Mouse (Mus musculus) G1E (cell line): ENCODE measurements around the gene Sstr3. TPM values are rescaled to one million over a fixed set of nuclear protein-coding genes. Genes with fewer than 3 reads are reported as not detected.

Source experiments
- ATAC-seq: 2 replicates; pipeline ENCODE4 v1.8.0; 2016; ENCODE audit warnings: mild to moderate bottlenecking; ENCODE audit not compliant: insufficient number of reproducible peaks, poor library complexity, low FRiP score, severe bottlenecking; ENCODE audit errors: extremely low read depth
- DNase-seq: peaks from one replicate; pipeline ENCODE4 v3.0.0; 2012; ENCODE audit warnings: low spot score
- H3K27me3 ChIP-seq: 2 replicates; pipeline ENCODE4 v1.6.1; 2012; ENCODE audit warnings: mild to moderate bottlenecking, low read length, inconsistent platforms; ENCODE audit not compliant: insufficient read depth
- H3K36me3 ChIP-seq: replicated peaks from 2 replicates; pipeline ENCODE3; 2012; ENCODE audit warnings: mild to moderate bottlenecking, inconsistent platforms
- H3K4me1 ChIP-seq: 2 replicates; pipeline ENCODE4 v1.6.1; 2012; ENCODE audit warnings: low read depth, low read length, inconsistent platforms, mixed read lengths; ENCODE audit not compliant: insufficient read depth
- H3K4me3 ChIP-seq: 2 replicates; pipeline ENCODE4 v1.5.1; 2012; ENCODE audit warnings: low read depth, mild to moderate bottlenecking, inconsistent platforms, low read length, moderate library complexity, mixed read lengths
- H3K9me3 ChIP-seq: replicated peaks from 2 replicates; pipeline ENCODE4 v1.6.1; 2012; ENCODE audit warnings: inconsistent platforms
- CTCF ChIP-seq: IDR thresholded peaks from 2 replicates; pipeline ENCODE4 v1.5.1; 2012; ENCODE audit warnings: low read depth, low read length, inconsistent platforms, mixed read lengths
- GATA1 ChIP-seq: IDR thresholded peaks from 2 replicates; pipeline ENCODE4 v1.6.1; 2012; ENCODE audit warnings: borderline replicate concordance, low read length, inconsistent platforms, mixed read lengths
- GATA2 ChIP-seq: IDR thresholded peaks from 2 replicates; pipeline ENCODE4 v1.6.1; 2012; ENCODE audit warnings: low read depth, low read length, inconsistent platforms, borderline replicate concordance
- POLR2AphosphoS5 ChIP-seq: IDR thresholded peaks from 2 replicates; pipeline ENCODE4 v1.6.1; 2012; ENCODE audit warnings: low read depth, low read length, inconsistent platforms; ENCODE audit not compliant: insufficient replicate concordance
- TAL1 ChIP-seq: conservative IDR thresholded peaks from 2 replicates; pipeline ENCODE4 v1.6.1; 2012; ENCODE audit warnings: low read depth, low read length, inconsistent platforms, mixed read lengths
- polyA plus RNA-seq: library from polyadenylated mRNA; stranded (reverse); fragments of >175 nt; gene quantifications from 2 replicates; pipeline ENCODE4 v1.2.3, GENCODE M21; 2012
- total RNA-seq, 2 experiments: library from RNA; stranded (forward) in 1 of 2; stranded (reverse) in 1 of 2; fragments of 200-1000 nt in 1 of 2; fragments of >200 nt in 1 of 2; fragmentation: Nextera tagmentation in 1 of 2; gene quantifications; 2 replicates each; pipeline ENCODE4 v1.2.3; 2014 to 2017

Sstr3 gene
- total and polyA plus RNA-seq, 3 experiments = 0.05 TPM; not detected in 2

DNA sequence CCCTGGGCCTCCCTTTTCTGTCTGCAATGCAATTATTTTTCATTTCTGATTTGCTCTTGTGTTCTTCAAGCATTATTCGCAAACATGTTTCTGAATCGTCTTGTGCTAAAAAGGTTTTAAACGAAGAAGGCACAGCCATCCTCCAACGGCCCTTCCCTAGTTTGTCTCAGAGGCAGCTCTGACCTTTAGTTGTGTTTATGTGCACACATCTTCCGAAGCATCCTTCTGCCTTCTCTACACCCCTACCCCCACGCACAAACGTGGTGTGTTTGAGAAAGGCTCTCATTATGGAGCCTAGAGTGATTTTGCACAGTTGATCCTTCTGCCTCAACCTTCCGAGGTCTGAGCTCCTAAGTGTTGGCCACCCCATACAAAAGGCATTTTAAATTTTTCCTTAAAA, 4.2 kb upstream of the Sstr3 start:
- TF ChIP-seq POLR2AphosphoS5 (no peak), GATA2 (no peak), GATA1 (no peak), TAL1 (no peak), CTCF (no peak)
- Histone ChIP-seq H3K27me3 (peaks cover 49% of the 10 kb centered on the region), H3K9me3 (0 out of 2 replicates have a peak, but pooled peaks cover 3% of the 10 kb centered on the region), H3K4me1 (peaks cover 16% of the 10 kb centered on the region), H3K4me3 (no peak overlapping the region), H3K36me3 (no peaks in the 10 kb centered on the region)
- ATAC-seq (no peak), DNase-seq (no peak)

DNA sequence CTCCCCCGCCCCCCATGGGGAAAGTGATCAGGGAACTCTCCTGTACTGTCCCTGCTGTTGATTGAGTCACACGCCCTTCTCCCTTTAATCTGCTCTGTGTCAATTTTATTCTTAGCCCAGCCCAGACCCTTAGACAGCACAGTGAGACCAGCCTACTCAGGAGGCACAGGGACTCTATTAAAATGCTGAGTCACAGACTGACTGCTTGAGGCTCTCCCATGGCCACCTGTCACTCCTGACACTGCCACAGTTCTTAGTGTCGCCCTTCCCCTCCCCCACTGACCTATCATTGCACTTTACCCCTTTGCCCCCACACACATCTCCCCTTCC, 3.8 kb upstream of the Sstr3 start:
- DNase-seq = peak; percentile 58
- ATAC-seq = peak; percentile 34; the same call in 1 of the 2 replicates
- H3K4me3 ChIP-seq = no peak overlapping the region; the same call in 1 of the 2 replicates

DNA sequence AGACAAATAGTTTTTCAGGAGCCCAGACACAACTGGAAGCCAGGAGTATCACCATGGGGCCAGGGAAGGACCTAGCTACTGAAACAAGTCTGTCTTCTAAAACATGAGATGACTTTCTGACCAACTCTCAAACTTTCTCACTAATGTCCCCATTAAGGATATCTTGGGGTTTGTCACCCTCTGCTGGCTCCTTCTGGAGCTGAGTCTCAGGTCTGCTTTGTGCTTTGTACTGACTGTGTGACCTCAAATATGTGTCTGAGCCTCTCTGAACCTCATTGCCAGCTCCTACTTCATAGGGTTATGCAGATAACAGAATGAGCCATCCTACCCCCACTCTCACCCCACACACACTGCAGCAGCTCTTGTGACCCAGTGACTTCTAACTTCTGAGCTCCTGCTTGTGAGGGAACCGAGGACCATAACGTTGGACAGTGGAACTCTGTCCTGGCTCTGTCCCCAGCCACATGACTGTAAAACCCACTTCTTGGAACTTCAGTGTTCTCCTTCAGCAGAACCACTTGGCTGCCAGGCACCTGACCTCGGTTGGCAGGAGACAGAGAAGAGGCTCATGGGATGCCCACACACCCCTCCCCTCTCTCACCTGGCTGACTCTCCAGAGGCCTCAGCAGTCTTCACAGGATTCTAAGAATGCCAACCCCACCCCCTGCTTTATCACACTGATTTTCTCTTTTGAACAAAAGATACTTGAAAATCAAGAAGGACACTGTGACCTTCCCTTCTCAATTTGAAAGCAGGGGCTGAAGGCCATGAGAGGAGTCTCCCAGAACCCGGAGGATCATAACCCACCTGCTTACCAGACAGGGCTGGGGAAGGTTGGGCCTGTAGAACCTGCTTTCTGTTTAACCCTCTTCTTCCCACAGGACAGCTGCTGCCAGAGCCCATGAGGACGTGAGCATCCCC, 3.2 kb upstream of the Sstr3 start:
- ATAC-seq = no peak
- Histone ChIP-seq H3K27me3 (peaks cover 52% of the 10 kb centered on the region), H3K36me3 (no peaks in the 10 kb centered on the region), H3K4me3 (no peak overlapping the region; the same call in 1 of the 2 replicates), H3K4me1 (peaks cover 16% of the 10 kb centered on the region), H3K9me3 (0 out of 2 replicates have a peak, but pooled peaks cover 3% of the 10 kb centered on the region)
- TF ChIP-seq GATA2 = no peak
- no peak for DNase-seq

More for the DNA sequence above, 3.8 kb upstream of the Sstr3 start:
- Histone ChIP-seq H3K9me3 (0 out of 2 replicates have a peak, but pooled peaks cover 3% of the 10 kb centered on the region), H3K27me3 (peaks cover 51% of the 10 kb centered on the region), H3K4me1 (peaks cover 16% of the 10 kb centered on the region), H3K36me3 (no peaks in the 10 kb centered on the region)
- TF ChIP-seq GATA2 (no peak), POLR2AphosphoS5 (no peak), CTCF (no peak), TAL1 (no peak), GATA1 (no peak)

GRCm38 (mm10) chr15:78546060-78546459, 1.6 kb upstream of the Sstr3 start:
- H3K4me3 ChIP-seq = no peak overlapping the region
- no peak for TF ChIP-seq TAL1
- TF ChIP-seq CTCF = no peak
- no peak for TF ChIP-seq GATA2
- no peak for TF ChIP-seq POLR2AphosphoS5
- TF ChIP-seq GATA1 = no peak
- peaks cover 16% of the 10 kb centered on the region for H3K4me1 ChIP-seq
- no peak for DNase-seq
- H3K27me3 ChIP-seq = peaks cover 59% of the 10 kb centered on the region
- 0 out of 2 replicates have a peak, but pooled peaks cover 3% of the 10 kb centered on the region for H3K9me3 ChIP-seq
- H3K36me3 ChIP-seq = no peaks in the 10 kb centered on the region
- ATAC-seq = no peak

DNA sequence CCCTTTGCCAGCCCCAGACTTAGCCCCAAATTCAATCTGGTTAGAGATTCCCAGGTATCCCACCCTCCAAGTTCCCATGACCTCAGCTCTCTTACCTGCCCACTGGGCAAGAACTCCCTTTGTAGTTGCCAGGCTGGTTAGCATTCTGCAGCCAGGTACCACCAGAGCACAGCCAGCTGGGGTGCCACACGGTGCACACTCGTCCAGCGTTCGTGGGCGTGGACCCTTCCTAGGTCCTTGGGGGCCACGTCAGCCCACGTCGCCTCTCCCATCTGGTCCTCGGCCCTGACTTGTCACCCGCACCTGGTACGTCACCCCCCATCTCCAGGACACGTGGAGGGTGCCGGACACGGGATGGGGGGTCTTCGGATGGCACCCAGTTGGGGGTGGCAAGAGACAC, 444 bp downstream of the Sstr3 start:
- DNase-seq (no peak), ATAC-seq (no peak)
- no peaks in the 10 kb centered on the region for H3K36me3 ChIP-seq
- no peak overlapping the region for H3K4me3 ChIP-seq
- peaks cover 16% of the 10 kb centered on the region for H3K4me1 ChIP-seq
- no peaks in the 10 kb centered on the region for H3K9me3 ChIP-seq
- peaks cover 71% of the 10 kb centered on the region for H3K27me3 ChIP-seq
- no peak for TF ChIP-seq TAL1
- TF ChIP-seq GATA1 = no peak
- no peak for TF ChIP-seq POLR2AphosphoS5

GRCm38 (mm10) chr15:78542767-78543303, 1.6 kb downstream of the Sstr3 start:
- no peaks in the 10 kb centered on the region for H3K36me3 ChIP-seq
- H3K27me3 ChIP-seq = peaks cover 82% of the 10 kb centered on the region
- no peak overlapping the region for H3K4me3 ChIP-seq
- H3K9me3 ChIP-seq = no peaks in the 10 kb centered on the region
- DNase-seq = no peak
- TF ChIP-seq GATA1 = no peak
- no peak for TF ChIP-seq POLR2AphosphoS5
- no peak for TF ChIP-seq CTCF
- TF ChIP-seq GATA2 = no peak
- no peak for ATAC-seq
- H3K4me1 ChIP-seq = peaks cover 6% of the 10 kb centered on the region
